Mouse (Mus musculus) liver, embryonic 16.5 days (tissue): ENCODE data around the gene Smox. TPM values are rescaled to one million over a fixed set of nuclear protein-coding genes. Genes with fewer than 3 reads are reported as not detected.
A peak's percentile ranks its signal among the peaks of the same experiment; 100 is the strongest.

Experiments
- ATAC-seq: fragments of 200-750 bp; cut with Nextera tagmentation; 2 replicates; pipeline ENCODE4 v1.8.0; 2017; ENCODE audit warnings: low read depth, mild to moderate bottlenecking, moderate number of reproducible peaks, moderate library complexity
- H3K27ac ChIP-seq: fragments of 300-500 bp; sonication (generic); 2 replicates; pipeline ENCODE4 v1.5.1; 2014; ENCODE audit warnings: mild to moderate bottlenecking, low read length
- H3K27me3 ChIP-seq: fragments of 300-500 bp; sonication (generic); 2 replicates; pipeline ENCODE4 v1.6.1; 2014; ENCODE audit warnings: low read depth, low read length, mixed read lengths; ENCODE audit not compliant: control insufficient read depth, insufficient read depth
- H3K36me3 ChIP-seq: fragments of 300-500 bp; sonication (generic); 2 replicates; pipeline ENCODE4 v1.6.1; 2014; ENCODE audit warnings: mild to moderate bottlenecking; ENCODE audit not compliant: control insufficient read depth, insufficient read depth
- H3K4me1 ChIP-seq: fragments of 300-500 bp; sonication (generic); 2 replicates; pipeline ENCODE4 v1.6.1; 2014; ENCODE audit warnings: low read depth, low read length, mixed read lengths; ENCODE audit not compliant: control insufficient read depth
- H3K4me2 ChIP-seq: fragments of 300-500 bp; sonication (generic); 2 replicates; pipeline ENCODE4 v1.6.1; 2014; ENCODE audit warnings: low read depth, low read length, mixed read lengths
- H3K4me3 ChIP-seq: fragments of 300-500 bp; sonication (generic); 2 replicates; pipeline ENCODE4 v1.5.1; 2014; ENCODE audit warnings: low read depth, mild to moderate bottlenecking, low read length
- H3K9ac ChIP-seq: fragments of 300-500 bp; sonication (generic); 2 replicates; pipeline ENCODE4 v1.6.1; 2014; ENCODE audit warnings: low read depth, low read length
- H3K9me3 ChIP-seq: fragments of 300-500 bp; sonication (generic); replicated peaks from 2 replicates; pipeline ENCODE4 v1.6.1; 2016; ENCODE audit warnings: low read length; ENCODE audit not compliant: control insufficient read depth
- WGBS: fragments of 180-500 bp; shearing (Covaris S2); extraction: QIAGEN DNeasy Blood & Tissue Kit; methylation state at CpG from one replicate; pipeline ENCODE4 v1.1.7; 2014; ENCODE audit not compliant: insufficient replicate concordance; 5-methylcytosine and 5-hydroxymethylcytosine counted together
- polyA plus RNA-seq: library from polyadenylated mRNA; unstranded; fragments of >200 nt; fragmentation: Nextera tagmentation; extraction: Ambion mirVana; gene quantifications from 2 replicates; pipeline ENCODE4 v1.2.1, GENCODE M21; 2015

Smox gene
- polyA plus RNA-seq, 1 experiment from 2014 or later = 89.1 TPM

- ATAC-seq = no peak
- 71% methylated on average over 7 of the region's 7 CpGs for WGBS
- H3K9me3 ChIP-seq = no peaks in the 10 kb centered on the region
- peak overlapping the region; percentile 72 for H3K4me2 ChIP-seq
- H3K4me3 ChIP-seq = peak overlapping the region; percentile 51; the same call in 1 of the 2 replicates
- no peaks in the 10 kb centered on the region for H3K27me3 ChIP-seq
- H3K4me1 ChIP-seq = peaks cover 63% of the 10 kb centered on the region
- no peaks in the 10 kb centered on the region for H3K36me3 ChIP-seq
- H3K27ac ChIP-seq = peak overlapping the region; percentile 99
- peak overlapping the region; percentile 67 for H3K9ac ChIP-seq
These were observed 6.9 kb downstream of the Smox start for GRCm38 (mm10) chr2:131498219-131498618.

GRCm38 (mm10) chr2:131499290-131499845 lies 8.1 kb downstream of the Smox start:
- Histone ChIP-seq H3K4me1 (peaks cover 56% of the 10 kb centered on the region), H3K27ac (peak overlapping the region; percentile 35), H3K4me3 (no peak overlapping the region), H3K27me3 (no peaks in the 10 kb centered on the region), H3K36me3 (no peaks in the 10 kb centered on the region), H3K9me3 (no peaks in the 10 kb centered on the region), H3K4me2 (no peak overlapping the region; the same call in 1 of the 2 replicates), H3K9ac (peak overlapping the region; percentile 35)
- no peak for ATAC-seq
- 62% methylated on average over 5 of the region's 5 CpGs for WGBS

GRCm38 (mm10) chr2:131501886-131502285 lies 10.6 kb downstream of the Smox start:
- no peak for ATAC-seq
- WGBS = 66% methylated on average over 5 of the region's 5 CpGs
- no peaks in the 10 kb centered on the region for H3K36me3 ChIP-seq
- H3K9ac ChIP-seq = no peak overlapping the region
- H3K27ac ChIP-seq = no peak overlapping the region
- no peak overlapping the region for H3K4me2 ChIP-seq
- H3K27me3 ChIP-seq = no peaks in the 10 kb centered on the region
- H3K4me1 ChIP-seq = peaks cover 34% of the 10 kb centered on the region
- H3K9me3 ChIP-seq = no peaks in the 10 kb centered on the region
- no peak overlapping the region for H3K4me3 ChIP-seq

- WGBS = 76% methylated on average over 5 of the region's 5 CpGs
- ATAC-seq = no peak
- H3K9me3 ChIP-seq = no peaks in the 10 kb centered on the region
- H3K4me2 ChIP-seq = no peak overlapping the region
- no peak overlapping the region for H3K27ac ChIP-seq
- H3K27me3 ChIP-seq = no peaks in the 10 kb centered on the region
- no peak overlapping the region for H3K9ac ChIP-seq
- H3K4me1 ChIP-seq = peaks cover 28% of the 10 kb centered on the region
- no peaks in the 10 kb centered on the region for H3K36me3 ChIP-seq
- H3K4me3 ChIP-seq = no peak overlapping the region
These were observed 11.3 kb downstream of the Smox start for GRCm38 (mm10) chr2:131502561-131502960.

- H3K9me3 ChIP-seq = no peaks in the 10 kb centered on the region
- H3K36me3 ChIP-seq = no peaks in the 10 kb centered on the region
- H3K27ac ChIP-seq = no peak overlapping the region
- no peak overlapping the region for H3K4me2 ChIP-seq
- no peak overlapping the region for H3K4me3 ChIP-seq
- H3K4me1 ChIP-seq = peaks cover 25% of the 10 kb centered on the region
- H3K9ac ChIP-seq = no peak overlapping the region
- no peaks in the 10 kb centered on the region for H3K27me3 ChIP-seq
- no peak for ATAC-seq
These were observed 14.1 kb downstream of the Smox start for GRCm38 (mm10) chr2:131505431-131505830.

GRCm38 (mm10) chr2:131506358-131506757 lies 15.1 kb downstream of the Smox start:
- Histone ChIP-seq H3K9ac (no peak overlapping the region), H3K4me3 (no peak overlapping the region), H3K4me1 (peaks cover 25% of the 10 kb centered on the region), H3K4me2 (no peak overlapping the region), H3K27ac (no peak overlapping the region), H3K9me3 (no peaks in the 10 kb centered on the region), H3K36me3 (no peaks in the 10 kb centered on the region), H3K27me3 (no peaks in the 10 kb centered on the region)
- no peak for ATAC-seq
- WGBS = 83% methylated on average over 3 of the region's 3 CpGs

- Histone ChIP-seq H3K27me3 (no peaks in the 10 kb centered on the region), H3K9ac (no peak overlapping the region), H3K4me1 (peaks cover 29% of the 10 kb centered on the region), H3K36me3 (peaks cover 2% of the 10 kb centered on the region; the same call in 1 of the 2 replicates), H3K4me2 (no peak overlapping the region), H3K9me3 (no peaks in the 10 kb centered on the region), H3K4me3 (no peak overlapping the region), H3K27ac (no peak overlapping the region)
- peak; percentile 33; the same call in 1 of the 2 replicates for ATAC-seq
- WGBS = 37% methylated on average over 2 of the region's 2 CpGs
These were observed 17.2 kb downstream of the Smox start for GRCm38 (mm10) chr2:131508501-131508900.

GRCm38 (mm10) chr2:131509671-131510313 lies 18.5 kb downstream of the Smox start:
- ATAC-seq = peak; percentile 56
- 14% methylated on average over 17 of the region's 17 CpGs for WGBS
- Histone ChIP-seq H3K27ac (no peak overlapping the region), H3K36me3 (peaks cover 2% of the 10 kb centered on the region; the same call in 1 of the 2 replicates), H3K4me1 (peaks cover 37% of the 10 kb centered on the region), H3K27me3 (no peaks in the 10 kb centered on the region), H3K4me2 (peak overlapping the region; percentile 38), H3K4me3 (peak overlapping the region; percentile 13; the same call in 1 of the 2 replicates), H3K9me3 (no peaks in the 10 kb centered on the region), H3K9ac (no peak overlapping the region)

GRCm38 (mm10) chr2:131510531-131510930 lies 19.2 kb downstream of the Smox start:
- no peak overlapping the region for H3K4me2 ChIP-seq
- no peak overlapping the region for H3K4me3 ChIP-seq
- peaks cover 35% of the 10 kb centered on the region for H3K4me1 ChIP-seq
- WGBS = 68% methylated on average over 5 of the region's 5 CpGs
- H3K27ac ChIP-seq = no peak overlapping the region
- peaks cover 2% of the 10 kb centered on the region; the same call in 1 of the 2 replicates for H3K36me3 ChIP-seq
- no peaks in the 10 kb centered on the region for H3K9me3 ChIP-seq
- H3K27me3 ChIP-seq = no peaks in the 10 kb centered on the region
- ATAC-seq = no peak
- no peak overlapping the region for H3K9ac ChIP-seq
